Mouse (Mus musculus): ENCODE results near the gene Ralgapa1.
"Not testable (repeated sequence)": the region's sequence is repeated elsewhere in the genome, so short reads cannot be mapped to it uniquely, and the experiment has no call there.

Ralgapa1 gene

GRCm38 (mm10) chr12:55800144-55800543 lies 20.8 kb downstream of the Ralgapa1 start:
- no peak for DNase-seq (ENCODE audit: extremely low spot score)

GRCm38 (mm10) chr12:55798745-55799144 lies 22.2 kb downstream of the Ralgapa1 start:
- DNase-seq (ENCODE audit: extremely low spot score), result no peak

GRCm38 (mm10) chr12:55797103-55797502 lies 23.9 kb downstream of the Ralgapa1 start:
- no peak for DNase-seq (ENCODE audit: extremely low spot score)

- not testable (repeated sequence) for DNase-seq (ENCODE audit: extremely low spot score)
Observed at GRCm38 (mm10) chr12:55794485-55794884, 26.5 kb downstream of the Ralgapa1 start.

- no peak for DNase-seq (ENCODE audit: extremely low spot score)
Observed at GRCm38 (mm10) chr12:55785252-55785651, 35.7 kb downstream of the Ralgapa1 start.

- no peak for DNase-seq (ENCODE audit: extremely low spot score)
Observed at GRCm38 (mm10) chr12:55782662-55783061, 38.3 kb downstream of the Ralgapa1 start.

GRCm38 (mm10) chr12:55778301-55778700 lies 42.7 kb downstream of the Ralgapa1 start:
- DNase-seq (ENCODE audit: extremely low spot score), result peak; percentile 7

GRCm38 (mm10) chr12:55777356-55777755 lies 43.6 kb downstream of the Ralgapa1 start:
- DNase-seq (ENCODE audit: extremely low spot score), result no peak

GRCm38 (mm10) chr12:55774316-55774715 lies 46.7 kb downstream of the Ralgapa1 start:
- no peak for DNase-seq (ENCODE audit: extremely low spot score)

- peak; percentile 3 for DNase-seq (ENCODE audit: extremely low spot score)
Observed at GRCm38 (mm10) chr12:55720319-55720718, 100.6 kb downstream of the Ralgapa1 start.

- DNase-seq (ENCODE audit: extremely low spot score), result no peak
Observed at GRCm38 (mm10) chr12:55705881-55706280, 115.1 kb downstream of the Ralgapa1 start.

- DNase-seq (ENCODE audit: extremely low spot score), result no peak
Observed at GRCm38 (mm10) chr12:55666699-55667098, 154.3 kb downstream of the Ralgapa1 start.

- not testable (repeated sequence) for DNase-seq (ENCODE audit: extremely low spot score)
Observed at GRCm38 (mm10) chr12:55663194-55663593, 157.8 kb downstream of the Ralgapa1 start.

GRCm38 (mm10) chr12:55648011-55648525 lies 172.9 kb downstream of the Ralgapa1 start:
- no peak for DNase-seq (ENCODE audit: extremely low spot score)

- no peak for DNase-seq (ENCODE audit: extremely low spot score)
Observed at GRCm38 (mm10) chr12:55626711-55627110, 194.3 kb downstream of the Ralgapa1 start.

GRCm38 (mm10) chr12:55623254-55623653 lies 197.7 kb downstream of the Ralgapa1 start:
- no peak for DNase-seq (ENCODE audit: extremely low spot score)

GRCm38 (mm10) chr12:55622615-55623245 lies 198.2 kb downstream of the Ralgapa1 start:
- peak; percentile 17 for DNase-seq (ENCODE audit: extremely low spot score)

- no peak for DNase-seq (ENCODE audit: extremely low spot score)
Observed at GRCm38 (mm10) chr12:55620321-55620720, 200.6 kb downstream of the Ralgapa1 start.

- no peak for DNase-seq (ENCODE audit: extremely low spot score)
Observed at GRCm38 (mm10) chr12:55610812-55611211, 210.2 kb downstream of the Ralgapa1 start.

GRCm38 (mm10) chr12:55607902-55608301 lies 213.1 kb downstream of the Ralgapa1 start:
- peak; percentile 15 for DNase-seq (ENCODE audit: extremely low spot score)

GRCm38 (mm10) chr12:55604411-55604810 lies 216.6 kb downstream of the Ralgapa1 start:
- DNase-seq (ENCODE audit: extremely low spot score), result no peak

GRCm38 (mm10) chr12:55600503-55600994 lies 220.4 kb downstream of the Ralgapa1 start:
- no peak for DNase-seq (ENCODE audit: extremely low spot score)
